17 mouse cellular contexts compared by ENCODE assay signal in the genomic region with DNA sequence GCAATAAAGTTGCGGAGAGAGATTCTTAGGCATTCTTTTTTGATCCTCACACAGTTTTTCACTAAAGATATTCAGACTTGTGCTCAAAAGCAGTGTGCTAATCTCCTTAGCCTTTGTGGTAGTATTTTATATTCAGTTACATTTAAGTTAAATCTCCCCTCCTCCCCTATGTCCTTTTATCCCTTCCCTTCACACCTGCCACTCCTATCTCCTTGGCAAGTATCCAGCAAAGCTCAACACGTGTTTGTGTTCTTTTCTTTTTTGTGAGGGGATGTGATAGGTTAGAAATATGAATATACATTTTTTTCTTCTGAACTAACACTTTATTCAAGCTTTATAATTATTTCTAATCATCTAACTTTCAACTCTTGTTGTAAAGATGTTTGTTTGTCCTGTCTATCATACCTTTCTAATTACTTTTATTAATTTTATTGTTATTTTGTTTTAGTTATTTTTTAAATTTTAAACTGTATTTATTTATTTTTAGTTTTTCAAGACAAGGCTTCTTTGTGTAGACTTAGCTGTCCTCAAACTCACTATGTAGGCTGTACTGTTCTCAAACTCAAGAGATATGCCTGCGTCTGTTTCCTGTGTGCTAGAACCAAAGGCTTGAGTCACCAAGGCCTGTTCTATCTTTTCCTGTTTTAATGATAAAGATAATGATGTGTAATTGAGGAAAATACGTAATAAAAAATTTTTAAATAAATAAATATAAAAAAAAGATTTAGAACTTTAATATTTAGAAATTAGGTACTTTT. TPM values are rescaled to one million over a fixed set of nuclear protein-coding genes. Genes with fewer than 3 reads are reported as not detected.
A peak's percentile ranks its signal among the peaks of the same experiment; 100 is the strongest.
DNase-seq lines count a peak whose midpoint lies in the region; ATAC-seq and TF ChIP-seq lines count a peak whose summit lies in the region.
"Had no signal": no experiment of that assay in that cellular context is flagged by ENCODE, and none has a peak within 500 bp of the region (broad histone marks: within the 10 kb centered on the region; RNA-seq: fewer than 3 reads in every experiment).

No protein-coding gene starts in this region.

- WGBS in lung, embryonic 14.5 days, result 61% methylated on average over 4 of the region's 4 CpGs
- WGBS in lung, adult 2 months, result 72% methylated on average over 4 of the region's 4 CpGs

- no peak for ATAC-seq in lung, embryonic 14.5 days (ENCODE audit: insufficient read depth)
- peak; percentile 52 for ATAC-seq in megakaryocyte progenitor cell, adult 5-6 weeks (replicated peaks; ENCODE audit: poor library complexity)
- ATAC-seq: forebrain, embryonic 15.5 days; intestine, embryonic 15.5 days had no signal

- TF ChIP-seq CTCF in lung, embryonic 14.5 days (IDR thresholded peaks at IDR 0.05; ENCODE audit: low read depth), result no peak
- TF ChIP-seq CTCF in lung, adult 2 months (IDR thresholded peaks at IDR 0.05; ENCODE audit: insufficient read depth, low read length), result no peak

- no peak for TF ChIP-seq POLR2A in lung, adult 2 months (IDR thresholded peaks at IDR 0.05; ENCODE audit: borderline replicate concordance, extremely low read depth, low read depth, low read length)

- H3K4me1 ChIP-seq in lung, embryonic 14.5 days (ENCODE audit: insufficient read depth), result no peaks in the 10 kb centered on the region
- no peaks in the 10 kb centered on the region for H3K4me1 ChIP-seq in lung, adult 2 months (ENCODE audit: control insufficient read depth, insufficient read depth, low read length)
- H3K4me1 ChIP-seq: forebrain, embryonic 15.5 days; heart, embryonic 12.5 days; hindbrain, embryonic 10.5 days; intestine, embryonic 15.5 days had no signal

- H3K9ac ChIP-seq in lung, embryonic 14.5 days, result no peak overlapping the region
- H3K9ac ChIP-seq: forebrain, embryonic 15.5 days; heart, embryonic 12.5 days; hindbrain, embryonic 14.5 days; intestine, embryonic 15.5 days had no signal

- H3K27me3 ChIP-seq in lung, embryonic 14.5 days (ENCODE audit: insufficient read depth, low read length), result no peaks in the 10 kb centered on the region
- H3K27me3 ChIP-seq: forebrain, embryonic 15.5 days; heart, embryonic 12.5 days; intestine, embryonic 15.5 days had no signal

- no peak overlapping the region for H3K4me2 ChIP-seq in lung, embryonic 14.5 days
- H3K4me2 ChIP-seq: forebrain, embryonic 15.5 days; heart, embryonic 12.5 days; hindbrain, embryonic 14.5 days; intestine, embryonic 15.5 days had no signal

- no peak overlapping the region for H3K4me3 ChIP-seq in lung, embryonic 14.5 days (ENCODE audit: low read depth, low read length)
- H3K4me3 ChIP-seq in lung, adult 2 months (replicated peaks; ENCODE audit: extremely low read depth, low read depth, low read length), result no peak overlapping the region
- H3K4me3 ChIP-seq: forebrain, embryonic 15.5 days; heart, adult 2 months; heart, embryonic 12.5 days; hindbrain, embryonic 10.5 days; intestine, embryonic 15.5 days had no signal

- H3K36me3 ChIP-seq in lung, embryonic 14.5 days (ENCODE audit: insufficient read depth), result no peaks in the 10 kb centered on the region
- H3K36me3 ChIP-seq: forebrain, embryonic 15.5 days; heart, embryonic 12.5 days; hindbrain, embryonic 10.5 days; intestine, embryonic 15.5 days had no signal

- H3K27ac ChIP-seq in lung, embryonic 14.5 days (ENCODE audit: low read depth), result no peak overlapping the region
- H3K27ac ChIP-seq: forebrain, embryonic 15.5 days; heart, adult 2 months; hindbrain, embryonic 10.5 days; hindbrain, embryonic 14.5 days; intestine, embryonic 15.5 days had no signal

- peak; percentile 12 for DNase-seq in lung, embryonic 14.5 days
- DNase-seq in lung, adult 2 months, result no peak
- DNase-seq in 416B (ENCODE audit: low read depth) (peak; percentile 55), A20 (ENCODE audit: low read depth, low spot score) (peak; percentile 24)
- DNase-seq in kidney, postnatal 14 days, result no peak
- no peak for DNase-seq in gastrocnemius, adult 8-10 months (ENCODE audit: low spot score in 2 of 2)
- DNase-seq: adrenal gland, adult 2 months; adrenal gland, postnatal 25 days; cerebellum, adult 2 months; gastrocnemius, postnatal 14 days; heart, adult 2 months had no signal

- no peaks in the 10 kb centered on the region for H3K9me3 ChIP-seq in lung, embryonic 14.5 days (ENCODE audit: low read depth, low read length)
- H3K9me3 ChIP-seq: forebrain, embryonic 15.5 days; heart, embryonic 12.5 days; hindbrain, embryonic 10.5 days; intestine, embryonic 15.5 days had no signal

RNA-seq across cellular contexts. Expression of gene Fam174a, which starts 53.4 kb away (rescaled TPM):
- 29.5 and 30.6 TPM in 2 replicates for polyA plus RNA-seq in lung, embryonic 14.5 days (2014; fragmentation: Nextera tagmentation; extraction: Ambion mirVana)
- polyA plus RNA-seq in lung, adult 2 months (2012; rRNA removed), result 27.6 and 46.1 TPM in 2 replicates
- total RNA-seq in megakaryocyte progenitor cell, adult 5-6 weeks (2015), result 19.2 and 23.9 TPM in 2 replicates
- 15.4 and 16.4 TPM in 2 replicates for total RNA-seq in megakaryocyte progenitor cell, adult 5-6 weeks (2017)
- total RNA-seq in gastrocnemius, adult 8-10 months (2022), result 10 to 100 TPM; 34.8 to 41.4 (median 38.1) TPM

Comparison
In these comparisons a context has a peak if more than half of its experiments do, and no peak if none do; other contexts are left out.
1. DNase-seq: peak in lung, embryonic 14.5 days (single experiment), 416B (single experiment) and A20 (single experiment); none in lung, adult 2 months (single experiment), kidney, postnatal 14 days (single experiment) and gastrocnemius, adult 8-10 months (0 of 2).